Mouse (Mus musculus): ENCODE data around the gene Osbpl10.

Osbpl10 gene

DNA sequence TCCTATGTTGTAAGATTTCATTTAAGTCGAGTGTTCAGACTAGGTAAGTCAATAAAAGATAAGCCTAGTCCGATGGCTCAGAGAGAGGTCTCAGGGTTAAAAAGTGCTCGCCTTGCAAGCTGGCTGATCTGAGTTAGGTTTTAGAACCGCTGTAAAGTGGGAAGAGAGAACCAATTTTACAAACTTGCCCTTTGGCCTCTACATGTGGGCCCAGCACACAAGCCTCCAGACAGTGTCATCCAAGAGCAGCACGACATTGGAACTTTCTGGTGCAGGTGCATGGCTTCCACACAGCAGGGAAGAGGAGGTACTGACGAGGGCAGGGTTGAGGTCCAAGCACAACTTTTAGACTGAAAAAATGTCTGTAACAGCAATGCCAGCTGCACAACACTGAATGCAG is 296.4 kb downstream of the Osbpl10 start:
- no peak for DNase-seq (ENCODE audit: low spot score)

DNA sequence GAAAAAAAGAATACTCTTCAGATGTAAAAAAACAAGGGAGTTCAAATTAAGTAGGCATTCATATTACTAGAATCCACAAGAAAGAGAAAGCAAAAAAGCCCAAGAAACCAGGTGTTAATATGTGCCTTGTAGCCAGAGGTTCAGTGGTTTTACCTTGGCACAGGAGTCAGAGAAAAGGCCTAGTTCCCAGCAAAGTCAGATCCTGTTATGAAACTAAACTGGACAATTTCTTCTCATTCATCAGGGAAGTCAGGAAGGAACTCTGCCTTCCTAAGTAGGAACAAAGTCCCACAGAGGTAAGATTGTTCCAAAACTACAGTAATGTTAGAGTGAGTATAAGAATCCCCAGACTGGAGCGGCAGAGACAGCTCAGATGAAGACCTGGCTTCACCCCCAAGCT is 300.3 kb downstream of the Osbpl10 start:
- DNase-seq (ENCODE audit: low spot score), result no peak

Data from left cerebral cortex, adult 11 months (tissue).